Mouse (Mus musculus): Measurements from ENCODE around the gene 4933416C03Rik. TPM values are rescaled to one million over a fixed set of nuclear protein-coding genes. Genes with fewer than 3 reads are reported as not detected.

4933416C03Rik gene
- not detected in 2 replicates for polyA plus RNA-seq (2015; fragmentation: Nextera tagmentation; extraction: Ambion mirVana)

GRCm38 (mm10) chr10:116113867-116114474 lies at the start of gene 4933416C03Rik:
TSS of gene 4933416C03Rik (minus strand) at chr10:116113917.
- Histone ChIP-seq H3K27me3 (ENCODE audit: insufficient read depth, low read length) (no peaks in the 10 kb centered on the region), H3K9me3 (ENCODE audit: low read length) (0 out of 2 replicates have a peak, but pooled peaks cover 4% of the 10 kb centered on the region), H3K9ac (replicated peaks) (no peak within 1 kb of the TSS), H3K4me2 (ENCODE audit: low read depth, low read length) (no peak within 1 kb of the TSS), H3K4me1 (ENCODE audit: insufficient read depth) (no peaks in the 10 kb centered on the region), H3K27ac (ENCODE audit: low read depth) (no peak within 1 kb of the TSS), H3K36me3 (replicated peaks; ENCODE audit: insufficient read depth, low read length) (no peaks in the 10 kb centered on the region), H3K4me3 (ENCODE audit: low read depth, low read length) (no peak within 1 kb of the TSS)
- ATAC-seq (no peak), DNase-seq (no peak)
- WGBS (ENCODE audit: insufficient replicate concordance) = 88% methylated on average over 39 of the region's 39 CpGs
- TF ChIP-seq EP300 (IDR thresholded peaks at IDR 0.05; ENCODE audit: low read depth) (no peak), CTCF (IDR thresholded peaks at IDR 0.05; ENCODE audit: low read depth) (no peak)

- Histone ChIP-seq H3K9me3 (ENCODE audit: low read length) (no peaks in the 10 kb centered on the region), H3K4me3 (ENCODE audit: low read depth, low read length) (no peak overlapping the region), H3K4me1 (ENCODE audit: insufficient read depth) (no peaks in the 10 kb centered on the region), H3K36me3 (replicated peaks; ENCODE audit: insufficient read depth, low read length) (no peaks in the 10 kb centered on the region), H3K27me3 (ENCODE audit: insufficient read depth, low read length) (no peaks in the 10 kb centered on the region), H3K27ac (ENCODE audit: low read depth) (no peak overlapping the region), H3K9ac (replicated peaks) (no peak overlapping the region), H3K4me2 (ENCODE audit: low read depth, low read length) (no peak overlapping the region)
- WGBS (ENCODE audit: insufficient replicate concordance) = 67% methylated on average over 10 of the region's 12 CpGs
- TF ChIP-seq CTCF (IDR thresholded peaks at IDR 0.05; ENCODE audit: low read depth) = no peak
- TF ChIP-seq EP300 (IDR thresholded peaks at IDR 0.05; ENCODE audit: low read depth) = no peak
- ATAC-seq = no peak
- DNase-seq = no peak
These were observed 48.6 kb upstream of the 4933416C03Rik start for GRCm38 (mm10) chr10:116162338-116162737.

GRCm38 (mm10) chr10:116156699-116157098 lies 43.0 kb upstream of the 4933416C03Rik start:
- no peak overlapping the region for H3K4me3 ChIP-seq (ENCODE audit: low read depth, low read length)
- TF ChIP-seq CTCF (IDR thresholded peaks at IDR 0.05; ENCODE audit: low read depth) (no peak), EP300 (IDR thresholded peaks at IDR 0.05; ENCODE audit: low read depth) (no peak)
- no peak overlapping the region for H3K9ac ChIP-seq (replicated peaks)
- no peaks in the 10 kb centered on the region for H3K27me3 ChIP-seq (ENCODE audit: insufficient read depth, low read length)
- peaks cover 6% of the 10 kb centered on the region; the same call in 1 of the 2 replicates for H3K9me3 ChIP-seq (ENCODE audit: low read length)
- 43% methylated on average over 1 of the region's 1 CpGs for WGBS (ENCODE audit: insufficient replicate concordance)
- H3K4me1 ChIP-seq (ENCODE audit: insufficient read depth) = no peaks in the 10 kb centered on the region
- DNase-seq (no peak), ATAC-seq (no peak)
- no peak overlapping the region for H3K27ac ChIP-seq (ENCODE audit: low read depth)
- H3K4me2 ChIP-seq (ENCODE audit: low read depth, low read length) = no peak overlapping the region
- H3K36me3 ChIP-seq (replicated peaks; ENCODE audit: insufficient read depth, low read length) = no peaks in the 10 kb centered on the region

GRCm38 (mm10) chr10:116154707-116155106 lies 41.0 kb upstream of the 4933416C03Rik start:
- ATAC-seq (no peak), DNase-seq (no peak)
- WGBS (ENCODE audit: insufficient replicate concordance) = 74% methylated on average over 5 of the region's 5 CpGs

GRCm38 (mm10) chr10:116146091-116146490 lies 32.4 kb upstream of the 4933416C03Rik start:
- H3K9me3 ChIP-seq (ENCODE audit: low read length) = no peaks in the 10 kb centered on the region
- H3K9ac ChIP-seq (replicated peaks) = no peak overlapping the region
- no peaks in the 10 kb centered on the region for H3K4me1 ChIP-seq (ENCODE audit: insufficient read depth)
- no peaks in the 10 kb centered on the region for H3K36me3 ChIP-seq (replicated peaks; ENCODE audit: insufficient read depth, low read length)
- TF ChIP-seq EP300 (IDR thresholded peaks at IDR 0.05; ENCODE audit: low read depth) = no peak
- no peak for TF ChIP-seq CTCF (IDR thresholded peaks at IDR 0.05; ENCODE audit: low read depth)
- ATAC-seq (no peak), DNase-seq (no peak)
- H3K27me3 ChIP-seq (ENCODE audit: insufficient read depth, low read length) = no peaks in the 10 kb centered on the region
- WGBS (ENCODE audit: insufficient replicate concordance) = 84% methylated on average over 9 of the region's 9 CpGs
- H3K4me2 ChIP-seq (ENCODE audit: low read depth, low read length) = no peak overlapping the region
- no peak overlapping the region for H3K27ac ChIP-seq (ENCODE audit: low read depth)
- no peak overlapping the region for H3K4me3 ChIP-seq (ENCODE audit: low read depth, low read length)

More at GRCm38 (mm10) chr10:116154707-116155106, 41.0 kb upstream of the 4933416C03Rik start:
- H3K9me3 ChIP-seq (ENCODE audit: low read length) = peaks cover 6% of the 10 kb centered on the region; the same call in 1 of the 2 replicates
- no peak overlapping the region for H3K4me3 ChIP-seq (ENCODE audit: low read depth, low read length)
- no peak overlapping the region for H3K9ac ChIP-seq (replicated peaks)
- H3K36me3 ChIP-seq (replicated peaks; ENCODE audit: insufficient read depth, low read length) = no peaks in the 10 kb centered on the region
- H3K27ac ChIP-seq (ENCODE audit: low read depth) = no peak overlapping the region
- no peaks in the 10 kb centered on the region for H3K4me1 ChIP-seq (ENCODE audit: insufficient read depth)
- no peak overlapping the region for H3K4me2 ChIP-seq (ENCODE audit: low read depth, low read length)
- no peaks in the 10 kb centered on the region for H3K27me3 ChIP-seq (ENCODE audit: insufficient read depth, low read length)
- TF ChIP-seq EP300 (IDR thresholded peaks at IDR 0.05; ENCODE audit: low read depth) (no peak), CTCF (IDR thresholded peaks at IDR 0.05; ENCODE audit: low read depth) (no peak)

- Histone ChIP-seq H3K27ac (ENCODE audit: low read depth) (no peak overlapping the region), H3K4me2 (ENCODE audit: low read depth, low read length) (no peak overlapping the region), H3K27me3 (ENCODE audit: insufficient read depth, low read length) (no peaks in the 10 kb centered on the region), H3K36me3 (replicated peaks; ENCODE audit: insufficient read depth, low read length) (no peaks in the 10 kb centered on the region), H3K4me3 (ENCODE audit: low read depth, low read length) (no peak overlapping the region), H3K4me1 (ENCODE audit: insufficient read depth) (no peaks in the 10 kb centered on the region), H3K9me3 (ENCODE audit: low read length) (no peaks in the 10 kb centered on the region), H3K9ac (replicated peaks) (no peak overlapping the region)
- no peak for ATAC-seq
- DNase-seq = no peak
- TF ChIP-seq CTCF (IDR thresholded peaks at IDR 0.05; ENCODE audit: low read depth) = no peak
- no peak for TF ChIP-seq EP300 (IDR thresholded peaks at IDR 0.05; ENCODE audit: low read depth)
- WGBS (ENCODE audit: insufficient replicate concordance) = 82% methylated on average over 10 of the region's 10 CpGs
These were observed 30.0 kb upstream of the 4933416C03Rik start for GRCm38 (mm10) chr10:116143684-116144083.
